Mouse (Mus musculus) testis, postnatal 10 days (tissue): ENCODE data around the gene G0s2.
A peak's percentile ranks its signal among the peaks of the same experiment; 100 is the strongest.
"Not testable (repeated sequence)": the region's sequence is repeated elsewhere in the genome, so short reads cannot be mapped to it uniquely, and the experiment has no call there.

Experiments used
- DNase-seq: peaks from one replicate; pipeline ENCODE4 v3.0.0; 2021; ENCODE audit warnings: low spot score

The G0s2 gene

DNA sequence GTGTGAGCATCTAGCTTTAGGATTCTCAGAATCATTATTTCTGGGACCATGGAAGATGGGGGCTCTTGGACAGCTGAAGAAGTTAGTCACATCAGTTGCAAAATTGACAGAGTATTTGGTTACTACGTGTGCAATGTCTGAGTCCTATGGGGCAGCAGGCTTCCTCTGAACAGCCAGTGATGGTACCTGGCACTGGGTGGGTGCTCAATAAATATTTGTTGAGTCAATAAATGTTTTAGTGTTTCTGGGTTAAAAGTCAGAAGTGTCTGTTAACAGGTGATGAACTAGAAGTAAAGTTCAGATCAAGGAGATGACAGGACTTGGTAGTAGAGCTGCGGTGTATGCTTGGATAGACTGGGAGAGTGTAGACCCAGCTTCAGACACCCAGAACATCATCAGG, 14.6 kb upstream of the G0s2 start:
- no peak for DNase-seq

DNA sequence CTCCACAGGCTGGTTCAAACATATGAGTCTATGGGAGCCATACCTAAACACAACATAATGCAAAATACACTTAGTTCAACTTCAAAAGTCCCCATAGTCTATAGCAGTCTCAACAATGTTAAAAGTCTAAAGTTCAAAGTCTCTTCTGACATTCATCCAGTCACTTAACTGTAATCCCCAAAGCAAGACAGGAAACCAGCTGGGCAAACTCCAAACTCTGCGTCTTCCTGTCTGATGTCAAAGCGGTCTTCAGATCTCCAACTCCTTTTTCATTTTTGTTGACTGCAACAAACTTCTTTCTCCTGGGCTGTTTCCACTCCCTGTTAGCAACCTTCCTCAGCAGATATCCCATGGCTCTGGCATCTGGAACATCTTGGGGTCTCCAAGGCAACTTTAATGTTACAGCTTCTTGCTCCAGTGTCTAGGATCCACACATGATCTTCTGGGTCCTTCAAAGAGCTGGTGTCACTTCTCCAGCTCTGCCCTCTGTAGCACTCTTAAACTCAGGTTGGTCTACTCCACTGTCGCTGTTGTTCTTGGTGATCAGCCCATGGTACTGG, 12.8 kb upstream of the G0s2 start:
- not testable (repeated sequence) for DNase-seq

GRCm38 (mm10) chr1:193284228-193284779, 11.3 kb upstream of the G0s2 start:
- no peak for DNase-seq

GRCm38 (mm10) chr1:193281344-193281743, 8.3 kb upstream of the G0s2 start:
- DNase-seq = no peak

DNA sequence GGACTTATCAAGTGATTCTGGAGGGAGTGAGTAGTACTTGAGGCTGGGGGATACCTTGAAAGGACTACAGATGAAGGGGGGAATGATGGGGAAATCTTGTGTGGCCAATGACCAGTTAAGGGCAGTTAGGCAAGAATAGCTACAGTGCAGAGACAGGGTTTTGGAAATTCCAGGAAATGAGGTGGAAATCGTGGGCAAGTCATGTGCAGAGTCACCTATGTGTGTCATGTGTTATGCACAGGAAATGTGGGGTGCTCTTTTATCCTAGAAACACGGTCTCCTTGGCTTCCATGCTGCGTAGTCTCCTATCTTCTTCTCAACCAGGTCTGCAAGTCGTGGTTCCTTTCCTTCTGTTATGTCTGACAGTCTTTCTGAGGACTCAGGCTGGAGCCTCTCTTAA, 6.5 kb upstream of the G0s2 start:
- DNase-seq = no peak

GRCm38 (mm10) chr1:193278414-193279045, 5.5 kb upstream of the G0s2 start:
- DNase-seq = no peak

DNA sequence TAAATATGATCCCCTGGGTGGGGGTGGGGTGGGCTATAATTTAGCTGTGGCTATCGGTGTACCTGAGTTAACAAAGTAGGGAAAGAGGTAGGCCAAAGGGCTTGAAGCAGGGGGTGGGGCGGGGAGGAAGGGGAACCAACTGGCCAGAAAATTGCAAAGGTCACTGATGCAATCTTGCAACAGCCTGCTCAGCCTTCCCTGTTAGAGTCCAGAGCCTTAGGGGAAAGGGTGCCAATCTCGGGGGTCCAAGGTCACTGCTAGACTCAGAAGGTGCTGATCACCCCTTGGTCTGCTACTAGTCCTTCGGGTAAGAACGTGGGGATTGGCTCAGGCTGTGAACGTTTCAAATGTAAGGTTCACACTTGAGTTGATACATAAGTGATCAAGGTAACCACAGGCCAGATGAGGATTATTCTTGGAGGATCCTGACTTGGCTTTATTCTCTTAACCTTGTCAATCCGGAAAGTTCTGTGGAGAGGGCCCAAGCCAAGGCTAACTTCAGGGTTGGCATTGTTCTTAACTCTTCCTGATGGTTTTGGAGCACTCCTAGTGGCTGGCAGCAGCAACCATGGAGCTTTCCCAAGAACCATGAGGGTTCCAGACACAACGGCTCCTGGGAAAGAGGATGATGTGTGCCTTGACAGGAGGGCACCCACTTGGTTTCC, 1.5 kb upstream of the G0s2 start:
- DNase-seq = no peak

- DNase-seq = peak; percentile 50
Observed at GRCm38 (mm10) chr1:193272137-193272915, 691 bp downstream of the G0s2 start.

DNA sequence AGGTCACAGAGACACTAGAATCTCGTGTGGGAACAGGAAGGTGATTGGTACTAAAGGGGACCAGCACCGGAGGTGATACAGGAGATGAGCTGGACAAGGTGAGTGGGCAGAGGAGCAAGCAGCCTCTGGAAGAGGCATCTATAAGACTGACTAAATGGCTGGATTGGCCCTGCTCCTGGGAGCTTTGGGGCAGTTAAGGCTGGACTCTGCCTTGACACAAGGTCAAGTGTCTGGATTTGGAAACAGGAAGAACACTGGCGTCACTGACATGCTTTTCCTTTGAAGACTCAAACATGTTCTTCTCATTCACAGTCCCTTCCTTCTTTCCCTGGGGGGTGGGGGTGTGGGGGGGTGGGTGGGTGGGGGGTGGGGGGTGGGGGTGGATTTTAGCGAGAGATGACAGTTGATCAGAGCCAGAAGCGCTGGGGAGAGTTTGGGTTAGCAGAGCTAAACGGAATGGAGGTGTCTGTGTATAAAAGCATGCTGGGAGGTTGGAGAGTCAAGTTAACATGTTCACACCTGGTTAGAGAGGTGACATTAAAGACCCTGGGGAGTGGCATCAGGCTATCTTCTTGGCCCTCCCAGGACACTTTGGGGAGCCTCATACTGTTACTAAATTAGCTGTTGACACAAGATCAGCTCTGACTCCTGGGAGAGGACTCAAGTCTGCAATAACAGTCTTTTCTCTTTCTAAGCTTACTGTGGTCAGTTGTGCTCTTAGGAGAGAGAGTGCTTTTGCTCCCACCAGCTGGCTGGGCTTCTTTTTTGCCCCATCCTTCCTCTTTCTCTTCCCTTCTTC, 1.9 kb downstream of the G0s2 start:
- DNase-seq = no peak

DNA sequence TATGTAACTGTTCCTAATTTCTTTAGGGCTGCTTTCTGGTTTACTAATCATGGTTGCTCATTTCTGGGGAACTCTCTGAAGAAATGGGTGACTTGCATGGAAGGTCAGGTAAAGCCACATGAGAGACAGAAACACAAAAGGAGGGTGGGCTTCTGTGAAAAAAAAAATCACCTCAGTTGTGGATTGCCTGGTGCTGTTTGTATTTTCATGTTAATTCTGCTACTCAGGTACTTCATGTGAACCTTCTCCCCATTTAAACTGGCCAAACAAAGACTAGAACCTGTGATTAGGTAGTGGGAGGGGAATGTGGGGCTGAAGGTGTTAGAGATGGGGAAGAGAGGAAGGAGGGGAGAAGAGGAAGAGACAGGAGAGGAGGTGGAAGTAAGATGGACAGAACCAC, 7.3 kb downstream of the G0s2 start:
- DNase-seq = no peak

DNA sequence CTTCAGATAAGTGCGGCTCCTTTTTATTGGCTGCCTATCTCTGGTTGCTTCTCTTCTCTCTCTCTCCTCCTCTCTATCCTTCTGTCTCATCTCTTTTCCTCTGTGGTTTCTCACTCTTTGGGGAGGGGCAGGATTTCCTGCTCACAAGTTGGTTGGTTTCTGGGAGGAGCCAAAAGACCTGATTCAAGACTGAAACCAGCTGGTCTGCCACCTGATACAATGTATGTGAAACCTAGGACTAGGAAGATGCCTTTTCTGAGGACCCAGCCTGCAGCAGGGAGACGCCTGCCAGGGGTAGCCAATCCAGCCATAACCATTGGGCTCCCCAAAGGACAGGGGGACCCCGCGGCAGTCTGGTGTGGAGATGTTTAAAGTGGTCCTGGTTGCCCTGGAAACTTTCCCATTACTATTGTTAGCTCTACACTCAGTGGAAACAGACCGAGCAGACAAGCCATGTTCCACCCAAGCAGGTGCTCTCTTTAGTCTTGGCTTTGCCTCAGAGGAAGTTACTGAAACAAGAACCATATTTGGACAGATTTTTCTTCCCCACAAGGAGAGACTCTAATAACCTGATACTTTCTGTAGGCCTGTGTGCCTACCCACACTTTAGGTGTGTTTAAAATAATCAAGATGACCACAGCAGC, 8.9 kb downstream of the G0s2 start, which contains the start of gene Hsd11b1:
Gene Hsd11b1, minus strand, starts transcription at position 121 of the 644 bp plus-strand sequence.
- no peak for DNase-seq

DNA sequence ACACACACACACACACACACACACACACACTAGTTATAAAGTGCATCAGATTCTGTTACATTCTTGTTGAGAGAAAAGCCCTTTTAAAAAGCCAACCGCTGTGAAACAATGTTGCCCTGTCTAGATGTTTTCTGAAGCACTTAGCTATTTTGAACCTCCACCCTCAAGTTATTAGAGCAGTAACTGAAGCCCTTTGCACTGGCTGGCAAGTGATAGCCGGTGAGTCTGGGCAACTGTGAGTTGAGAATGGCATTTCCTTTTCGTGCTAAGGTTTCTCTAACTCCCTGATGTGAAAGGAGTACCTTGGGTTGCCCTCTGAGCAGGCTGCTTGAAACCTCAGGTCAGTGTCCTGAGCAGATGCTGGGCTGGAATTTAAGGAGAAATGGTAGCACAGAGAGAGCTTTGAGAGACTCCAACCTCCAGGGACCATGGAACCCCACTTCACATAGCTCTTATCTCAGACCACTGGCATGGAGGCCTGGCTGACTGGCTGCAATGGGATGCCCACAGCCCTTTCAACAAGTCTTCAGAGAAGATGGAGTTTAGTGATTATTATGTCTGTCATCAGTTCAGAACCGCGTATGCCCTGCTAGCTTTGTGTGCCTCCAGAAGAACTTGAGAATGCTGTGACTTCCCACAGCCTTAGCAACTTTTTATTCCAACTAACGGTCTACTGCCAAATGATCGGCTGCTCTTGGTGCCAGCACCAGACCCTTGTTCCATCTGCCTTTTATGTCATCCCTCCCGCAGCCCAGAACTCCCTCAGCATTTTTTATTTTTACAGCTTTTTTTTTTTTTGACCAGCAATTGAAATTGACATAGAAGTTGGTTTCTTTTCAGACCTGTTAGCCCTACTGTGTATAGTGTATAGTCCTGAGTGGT, 9.8 kb downstream of the G0s2 start:
- no peak for DNase-seq

DNA sequence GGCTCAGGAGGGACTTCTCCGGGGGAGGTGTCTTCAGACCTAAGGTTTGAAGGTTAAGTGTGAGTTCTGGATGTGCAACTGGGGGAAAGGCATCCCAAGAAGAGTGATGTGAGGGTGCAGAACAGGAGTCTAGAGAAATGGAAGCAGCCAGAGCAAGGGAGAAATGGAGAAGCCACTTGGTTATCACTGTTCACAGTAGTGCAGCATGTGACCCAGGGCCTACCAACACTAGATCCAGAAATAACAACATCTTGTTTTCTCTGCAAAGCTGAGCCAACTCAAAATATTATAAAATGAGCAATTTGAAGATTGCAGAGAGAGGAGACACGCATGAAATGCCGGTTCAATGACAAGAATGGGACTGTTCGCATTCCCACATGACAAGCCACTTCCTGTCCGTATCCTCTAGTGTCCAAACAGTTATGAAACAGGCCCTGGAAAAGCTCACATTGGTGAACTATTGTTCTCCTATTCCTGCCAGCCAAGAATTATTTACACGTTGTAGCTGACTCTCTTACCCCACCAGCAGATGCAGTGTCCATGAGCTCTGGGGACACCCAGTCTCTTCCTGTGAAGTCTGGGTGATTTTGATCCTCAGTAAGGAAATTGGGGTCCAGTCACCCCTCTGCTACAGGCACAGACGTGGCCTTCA, 11.0 kb downstream of the G0s2 start:
- no peak for DNase-seq

GRCm38 (mm10) chr1:193259559-193259958, 13.5 kb downstream of the G0s2 start:
- DNase-seq = no peak

- no peak for DNase-seq
Observed at GRCm38 (mm10) chr1:193256621-193257098, 16.4 kb downstream of the G0s2 start.

- no peak for DNase-seq
Observed at GRCm38 (mm10) chr1:193256289-193256577, 16.8 kb downstream of the G0s2 start.

GRCm38 (mm10) chr1:193255488-193256288, 17.3 kb downstream of the G0s2 start:
- peak; percentile 89 for DNase-seq

- no peak for DNase-seq
Observed at GRCm38 (mm10) chr1:193255032-193255431, 18.0 kb downstream of the G0s2 start.

GRCm38 (mm10) chr1:193253895-193254294, 19.1 kb downstream of the G0s2 start:
- DNase-seq = not testable (repeated sequence)
